Mouse (Mus musculus) midbrain, embryonic 12.5 days (tissue): ENCODE measurements around the gene Lzic. TPM values are rescaled to one million over a fixed set of nuclear protein-coding genes. Genes with fewer than 3 reads are reported as not detected.
"Not testable (repeated sequence)": the region's sequence is repeated elsewhere in the genome, so short reads cannot be mapped to it uniquely, and the experiment has no call there.

Experiments
- ATAC-seq: fragments of 200-750 bp; cut with Nextera tagmentation; 2 replicates; pipeline ENCODE4 v1.8.0; 2017; ENCODE audit warnings: low read depth, moderate TSS enrichment, moderate library complexity; ENCODE audit not compliant: low FRiP score
- H3K27ac ChIP-seq: fragments of 300-500 bp; sonication (generic); replicated peaks from 2 replicates; pipeline ENCODE4 v1.5.1; 2016; ENCODE audit warnings: mild to moderate bottlenecking
- H3K27me3 ChIP-seq: fragments of 300-500 bp; sonication (generic); 2 replicates; pipeline ENCODE4 v1.6.1; 2016; ENCODE audit warnings: mild to moderate bottlenecking
- H3K36me3 ChIP-seq: fragments of 300-500 bp; sonication (generic); 2 replicates; pipeline ENCODE4 v1.6.1; 2016
- H3K4me1 ChIP-seq: fragments of 300-500 bp; sonication (generic); 2 replicates; pipeline ENCODE4 v1.6.1; 2016
- H3K4me2 ChIP-seq: fragments of 300-500 bp; sonication (generic); replicated peaks from 2 replicates; pipeline ENCODE4 v1.6.1; 2016; ENCODE audit warnings: mild to moderate bottlenecking, moderate library complexity
- H3K4me3 ChIP-seq: fragments of 300-500 bp; sonication (generic); 2 replicates; pipeline ENCODE4 v1.5.1; 2016; ENCODE audit warnings: mild to moderate bottlenecking
- H3K9ac ChIP-seq: fragments of 300-500 bp; sonication (generic); replicated peaks from 2 replicates; pipeline ENCODE4 v1.6.1; 2016; ENCODE audit warnings: mild to moderate bottlenecking, moderate library complexity
- H3K9me3 ChIP-seq: fragments of 300-500 bp; sonication (generic); 2 replicates; pipeline ENCODE4 v1.6.1; 2016; ENCODE audit warnings: mild to moderate bottlenecking
- WGBS: fragments of 180-500 bp; shearing (Covaris S2); methylation state at CpG from one replicate; pipeline ENCODE4 v1.1.7; 2016; 5-methylcytosine and 5-hydroxymethylcytosine counted together
- polyA plus RNA-seq: library from polyadenylated mRNA; unstranded; fragments of >200 nt; fragmentation: Nextera tagmentation; extraction: Ambion mirVana; gene quantifications from 2 replicates; pipeline ENCODE4 v1.2.1, GENCODE M21; 2016

Gene Lzic
- polyA plus RNA-seq, 1 experiment from 2014 or later: 48.4 TPM

DNA sequence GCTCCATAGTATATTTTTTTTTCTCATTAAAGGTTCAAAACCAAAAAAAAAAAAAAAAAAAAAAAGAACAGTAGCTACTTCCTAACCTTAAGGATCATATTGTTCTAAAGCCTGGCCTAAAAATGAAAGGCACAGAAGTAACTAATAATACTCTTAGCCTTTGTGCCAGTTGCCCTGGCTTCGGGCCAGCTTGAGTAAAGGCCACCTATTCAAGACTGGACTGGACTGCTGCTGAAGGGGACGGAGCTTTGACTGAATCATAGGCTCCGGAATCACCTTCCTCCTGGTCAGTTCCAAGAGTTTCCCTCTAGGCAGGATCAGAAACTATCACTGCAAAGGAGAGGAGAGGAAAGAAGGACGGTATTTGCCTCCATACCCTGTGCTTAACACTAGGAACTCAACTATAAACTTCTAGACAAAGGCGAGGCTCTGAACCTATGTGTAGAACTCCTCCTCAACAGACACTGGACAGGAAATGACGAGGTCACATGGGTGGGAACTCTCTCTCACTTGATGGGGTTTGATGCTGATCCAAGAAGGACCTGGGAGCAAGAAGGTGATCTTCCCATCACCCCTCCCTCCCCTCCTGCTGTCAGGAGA lies 27.1 kb upstream of the Lzic start:
- Histone ChIP-seq H3K4me2 (no peak overlapping the region), H3K27me3 (no peaks in the 10 kb centered on the region), H3K9ac (no peak overlapping the region), H3K4me3 (no peak overlapping the region), H3K4me1 (0 out of 2 replicates have a peak, but pooled peaks cover 4% of the 10 kb centered on the region), H3K9me3 (no peaks in the 10 kb centered on the region), H3K27ac (no peak overlapping the region), H3K36me3 (no peaks in the 10 kb centered on the region)
- 76% methylated on average over 6 of the region's 6 CpGs for WGBS
- ATAC-seq: no peak

- 74% methylated on average over 5 of the region's 5 CpGs for WGBS
- H3K9ac ChIP-seq: no peak overlapping the region
- ATAC-seq: no peak
- H3K4me3 ChIP-seq: no peak overlapping the region
- H3K4me1 ChIP-seq: 0 out of 2 replicates have a peak, but pooled peaks cover 4% of the 10 kb centered on the region
- no peaks in the 10 kb centered on the region for H3K27me3 ChIP-seq
- no peaks in the 10 kb centered on the region for H3K9me3 ChIP-seq
- H3K27ac ChIP-seq: no peak overlapping the region
- H3K36me3 ChIP-seq: no peaks in the 10 kb centered on the region
- H3K4me2 ChIP-seq: no peak overlapping the region
Observed at GRCm38 (mm10) chr4:149458526-149458925, 26.5 kb upstream of the Lzic start.

- no peak overlapping the region for H3K4me3 ChIP-seq
- H3K27ac ChIP-seq: no peak overlapping the region
- WGBS: 93% methylated on average over 1 of the region's 1 CpGs
- no peak for ATAC-seq
- H3K27me3 ChIP-seq: no peaks in the 10 kb centered on the region
- no peaks in the 10 kb centered on the region for H3K36me3 ChIP-seq
- H3K9ac ChIP-seq: no peak overlapping the region
- H3K4me1 ChIP-seq: 0 out of 2 replicates have a peak, but pooled peaks cover 4% of the 10 kb centered on the region
- no peaks in the 10 kb centered on the region for H3K9me3 ChIP-seq
- H3K4me2 ChIP-seq: no peak overlapping the region
Observed at GRCm38 (mm10) chr4:149459425-149459824, 25.6 kb upstream of the Lzic start.

DNA sequence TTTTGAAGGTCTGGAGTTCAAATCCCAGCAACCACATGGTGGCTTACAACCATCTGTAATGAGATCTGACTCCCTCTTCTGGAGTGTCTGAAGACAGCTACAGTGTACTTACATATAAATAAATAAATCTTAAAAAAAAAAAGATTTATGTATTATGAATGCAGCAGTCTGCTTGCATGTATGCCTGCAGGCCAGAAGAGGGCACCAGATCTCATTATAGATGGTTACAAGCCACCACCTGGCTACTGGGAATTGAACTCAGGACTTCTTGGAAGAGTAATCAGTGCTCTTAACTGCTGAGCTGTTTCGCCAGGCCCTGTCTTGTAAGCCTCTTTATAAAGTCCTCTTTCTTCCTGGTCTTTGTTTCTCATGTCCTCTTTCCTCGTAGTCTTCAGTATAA lies 24.6 kb upstream of the Lzic start:
- not testable (repeated sequence) for H3K4me3 ChIP-seq, H3K9me3 ChIP-seq, ATAC-seq, H3K4me2 ChIP-seq, H3K9ac ChIP-seq, H3K27ac ChIP-seq, H3K27me3 ChIP-seq, H3K4me1 ChIP-seq, H3K36me3 ChIP-seq
- 92% methylated on average over 2 of the region's 2 CpGs for WGBS

DNA sequence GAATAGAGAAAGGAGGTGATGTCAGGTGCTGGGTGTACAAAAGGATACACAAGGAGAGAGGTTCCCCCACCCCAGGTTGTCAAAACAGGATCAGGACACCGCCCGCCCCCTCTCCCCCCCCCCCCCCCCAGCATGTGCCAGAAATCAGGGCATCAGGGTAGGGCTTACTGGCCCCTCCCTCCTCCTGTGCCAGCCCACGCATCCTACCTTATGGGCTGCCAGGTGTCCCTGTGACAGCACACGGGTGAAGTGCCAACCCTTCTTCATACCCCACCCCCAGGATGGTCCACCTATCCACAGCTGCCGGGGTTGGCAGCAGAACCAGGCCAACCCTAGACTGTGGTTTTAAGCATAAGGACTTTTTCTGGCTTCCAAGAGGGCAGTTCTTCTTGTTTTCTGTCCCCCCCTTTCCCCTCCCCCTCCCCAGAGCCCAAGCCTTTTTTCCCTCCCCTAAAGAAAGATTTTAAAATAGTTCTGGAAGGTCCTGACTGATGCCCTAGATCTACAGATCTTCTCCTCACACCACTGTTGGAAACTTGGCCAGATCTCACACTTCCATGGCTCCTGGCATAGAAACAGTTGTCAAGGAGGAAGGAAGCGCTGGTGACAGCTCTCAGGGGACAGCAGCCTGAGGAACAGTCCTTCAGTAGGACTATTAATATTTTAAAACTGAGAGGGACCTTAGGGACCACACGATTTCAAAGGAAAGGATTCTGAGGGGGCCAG lies 23.3 kb upstream of the Lzic start:
- Histone ChIP-seq H3K4me3 (no peak overlapping the region), H3K9me3 (no peaks in the 10 kb centered on the region), H3K27ac (no peak overlapping the region), H3K27me3 (no peaks in the 10 kb centered on the region), H3K4me1 (0 out of 2 replicates have a peak, but pooled peaks cover 4% of the 10 kb centered on the region), H3K36me3 (no peaks in the 10 kb centered on the region), H3K9ac (no peak overlapping the region), H3K4me2 (no peak overlapping the region)
- no peak for ATAC-seq
- WGBS: 77% methylated on average over 7 of the region's 7 CpGs

DNA sequence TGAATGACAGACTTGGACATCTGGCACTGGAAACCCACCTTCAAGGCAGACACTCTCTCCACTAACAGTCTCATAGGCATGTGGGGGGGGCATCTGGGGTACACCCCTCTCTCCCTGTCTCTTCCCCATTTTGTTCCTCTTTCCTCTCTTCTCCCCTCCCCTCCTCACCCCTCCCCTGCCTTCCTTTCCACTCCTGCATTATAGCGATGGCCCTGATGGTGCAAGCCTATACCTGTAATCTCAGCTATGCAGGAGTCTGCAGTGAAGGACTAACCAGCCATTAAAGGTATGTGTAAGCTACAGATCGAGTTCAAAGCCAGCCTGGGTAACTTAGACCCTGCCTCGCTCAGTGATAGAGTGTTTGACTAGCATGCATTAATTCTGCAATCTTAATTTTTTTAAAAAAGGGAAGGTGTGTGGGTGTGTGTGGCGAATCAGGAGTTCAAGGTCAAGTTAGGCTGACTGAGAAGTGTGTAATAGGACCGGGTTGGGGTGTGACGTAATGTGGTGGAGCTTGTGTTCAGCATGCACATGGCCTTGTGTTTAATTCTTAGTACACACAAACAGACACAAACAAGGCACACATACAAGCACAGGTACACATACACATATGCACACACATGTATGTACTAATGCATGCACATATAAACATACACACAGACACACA lies 22.6 kb upstream of the Lzic start:
- no peak overlapping the region for H3K27ac ChIP-seq
- WGBS: 77% methylated on average over 6 of the region's 6 CpGs
- H3K4me1 ChIP-seq: 0 out of 2 replicates have a peak, but pooled peaks cover 4% of the 10 kb centered on the region
- H3K9ac ChIP-seq: no peak overlapping the region
- no peaks in the 10 kb centered on the region for H3K36me3 ChIP-seq
- no peak overlapping the region for H3K4me3 ChIP-seq
- H3K9me3 ChIP-seq: no peaks in the 10 kb centered on the region
- no peak overlapping the region for H3K4me2 ChIP-seq
- no peak for ATAC-seq
- no peaks in the 10 kb centered on the region for H3K27me3 ChIP-seq

DNA sequence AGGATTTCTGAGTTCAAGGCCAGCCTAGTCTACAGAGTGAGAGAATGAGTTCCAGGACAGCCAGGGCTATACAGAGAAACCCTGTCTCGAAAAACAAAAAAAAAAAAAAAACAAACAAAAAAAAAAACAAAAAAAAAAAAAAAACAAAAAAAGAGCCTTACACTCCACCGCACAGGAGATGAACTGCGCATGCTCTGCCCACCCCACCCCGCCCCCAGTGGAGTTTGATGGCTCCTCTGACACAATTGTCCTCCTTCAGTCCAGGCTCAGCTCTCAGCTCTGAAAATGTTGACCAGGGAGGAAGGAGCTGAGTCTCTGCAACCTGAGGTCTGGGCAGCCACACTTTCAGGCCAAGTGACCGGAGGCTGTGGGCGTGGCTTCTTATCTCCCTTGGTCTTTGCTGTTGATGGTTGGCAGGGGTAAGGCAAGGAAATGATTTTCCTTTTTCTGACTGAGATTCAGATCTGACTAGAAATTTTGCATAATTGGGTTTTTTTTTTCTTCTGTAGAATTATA lies 21.5 kb upstream of the Lzic start:
- 72% methylated on average over 6 of the region's 6 CpGs for WGBS
- no peak overlapping the region for H3K9ac ChIP-seq
- no peaks in the 10 kb centered on the region for H3K27me3 ChIP-seq
- no peak overlapping the region for H3K4me2 ChIP-seq
- H3K4me1 ChIP-seq: 0 out of 2 replicates have a peak, but pooled peaks cover 4% of the 10 kb centered on the region
- ATAC-seq: no peak
- H3K36me3 ChIP-seq: peaks cover 6% of the 10 kb centered on the region; the same call in 1 of the 2 replicates
- no peak overlapping the region for H3K4me3 ChIP-seq
- H3K27ac ChIP-seq: no peak overlapping the region
- H3K9me3 ChIP-seq: no peaks in the 10 kb centered on the region

DNA sequence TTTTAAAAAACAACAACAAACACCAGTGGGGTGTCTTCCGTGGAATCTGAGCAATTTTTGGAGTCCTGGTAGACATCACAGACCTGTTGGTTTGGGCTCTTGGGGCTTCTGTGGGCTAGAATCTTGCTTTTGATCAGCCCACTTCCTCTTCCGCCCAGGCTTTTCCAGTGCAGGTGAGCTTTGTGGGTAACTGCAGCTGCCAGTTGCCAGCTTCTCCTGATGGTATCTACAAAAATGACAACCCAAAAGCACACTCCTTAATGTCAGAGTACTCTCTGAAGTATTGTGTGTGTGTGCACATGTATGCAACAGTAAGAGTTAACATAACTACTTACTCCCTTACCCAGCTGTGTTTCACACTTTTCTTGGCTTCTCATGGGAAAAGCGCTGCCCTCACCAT lies 15.5 kb upstream of the Lzic start:
- Histone ChIP-seq H3K4me2 (no peak overlapping the region), H3K27ac (no peak overlapping the region), H3K9ac (no peak overlapping the region), H3K4me1 (no peaks in the 10 kb centered on the region), H3K4me3 (no peak overlapping the region), H3K36me3 (peaks cover 32% of the 10 kb centered on the region), H3K27me3 (no peaks in the 10 kb centered on the region), H3K9me3 (no peaks in the 10 kb centered on the region)
- WGBS: 95% methylated on average over 3 of the region's 3 CpGs
- no peak for ATAC-seq

DNA sequence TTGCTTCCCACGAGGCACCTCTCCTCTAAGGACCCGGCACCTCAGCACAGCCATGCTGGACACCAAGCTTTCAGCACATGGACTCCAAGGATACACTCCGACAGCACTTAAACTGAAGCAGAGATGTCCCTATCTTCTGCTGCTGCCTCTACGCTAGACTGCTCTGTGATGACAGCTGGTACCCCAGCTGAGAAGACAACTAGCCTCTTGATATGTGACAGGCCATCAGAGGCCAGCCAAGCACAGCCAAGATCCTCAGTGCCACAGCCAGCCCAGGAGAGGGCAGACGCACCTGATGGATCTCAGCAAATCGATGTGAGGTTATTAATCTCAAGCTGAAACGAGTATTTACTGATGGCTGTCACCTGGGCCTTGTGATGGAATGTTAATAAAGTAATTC lies 9.9 kb upstream of the Lzic start:
- H3K9ac ChIP-seq: no peak overlapping the region
- ATAC-seq: no peak
- H3K9me3 ChIP-seq: no peaks in the 10 kb centered on the region
- H3K27me3 ChIP-seq: no peaks in the 10 kb centered on the region; the same call in 1 of the 2 replicates
- H3K4me2 ChIP-seq: no peak overlapping the region
- H3K4me3 ChIP-seq: no peak overlapping the region
- H3K36me3 ChIP-seq: peaks cover 14% of the 10 kb centered on the region
- no peaks in the 10 kb centered on the region for H3K4me1 ChIP-seq
- no peak overlapping the region for H3K27ac ChIP-seq
- WGBS: 85% methylated on average over 7 of the region's 7 CpGs

DNA sequence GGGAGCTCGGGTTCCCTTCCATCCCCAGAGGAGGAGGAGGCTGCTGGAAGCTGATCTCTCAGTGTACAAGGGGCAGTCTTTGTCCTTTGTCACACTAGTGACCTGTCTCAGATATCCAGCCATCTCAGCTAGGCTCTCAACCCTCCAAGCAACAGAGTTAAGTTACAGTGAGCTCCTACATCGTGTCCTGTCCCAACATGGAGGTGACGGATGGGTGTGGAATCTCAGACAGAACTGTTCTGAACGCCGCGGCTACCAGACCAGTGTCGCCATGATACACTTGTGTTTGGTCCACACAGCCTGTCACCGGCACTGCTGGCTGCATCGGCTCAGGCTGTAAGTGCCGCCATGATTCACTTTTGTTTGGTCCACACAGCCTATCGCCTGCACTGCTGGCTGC lies 8.0 kb upstream of the Lzic start, which contains the start of gene Tmem274:
Gene Tmem274, plus strand, starts transcription at position 301 of the 400 bp plus-strand sequence.
- no peak for ATAC-seq
- no peak within 1 kb of the TSS for H3K27ac ChIP-seq

DNA sequence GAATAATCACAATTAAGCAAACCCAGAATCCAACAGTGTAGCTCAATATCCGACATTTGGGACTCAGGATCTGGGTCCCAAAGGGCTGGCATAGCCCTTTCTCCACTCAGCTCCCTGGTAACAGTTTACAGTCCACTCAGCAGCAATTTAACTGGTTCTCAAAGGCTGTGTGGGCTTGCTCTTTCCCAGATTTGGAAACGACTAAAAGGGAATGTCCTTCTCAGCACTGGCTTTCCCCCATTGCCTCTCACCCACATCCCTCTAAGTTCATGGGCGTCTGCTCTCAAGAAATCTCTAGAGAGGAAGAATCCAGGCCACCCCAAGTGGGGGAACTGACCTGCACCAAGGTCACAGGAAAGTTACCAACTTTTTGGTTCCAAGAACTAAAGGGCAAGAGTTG lies 463 bp upstream of the Lzic start:
- Histone ChIP-seq H3K27me3 (no peaks in the 10 kb centered on the region), H3K9ac (peak overlapping the region; percentile 77), H3K36me3 (peaks cover 30% of the 10 kb centered on the region), H3K27ac (peak overlapping the region; percentile 63), H3K4me1 (peaks cover 16% of the 10 kb centered on the region), H3K9me3 (no peaks in the 10 kb centered on the region), H3K4me3 (peak overlapping the region; percentile 87), H3K4me2 (peak overlapping the region; percentile 85)
- 59% methylated on average over 3 of the region's 3 CpGs for WGBS
- ATAC-seq: no peak

More for the DNA sequence above, 8.0 kb upstream of the Lzic start, which contains the start of gene Tmem274:
- H3K4me2 ChIP-seq: no peak within 1 kb of the TSS
- H3K9me3 ChIP-seq: no peaks in the 10 kb centered on the region
- H3K27me3 ChIP-seq: no peaks in the 10 kb centered on the region; the same call in 1 of the 2 replicates
- no peak within 1 kb of the TSS for H3K9ac ChIP-seq
- WGBS: 92% methylated on average over 11 of the region's 11 CpGs
- no peaks in the 10 kb centered on the region for H3K4me1 ChIP-seq
- no peak within 1 kb of the TSS for H3K4me3 ChIP-seq
- H3K36me3 ChIP-seq: peaks cover 12% of the 10 kb centered on the region

DNA sequence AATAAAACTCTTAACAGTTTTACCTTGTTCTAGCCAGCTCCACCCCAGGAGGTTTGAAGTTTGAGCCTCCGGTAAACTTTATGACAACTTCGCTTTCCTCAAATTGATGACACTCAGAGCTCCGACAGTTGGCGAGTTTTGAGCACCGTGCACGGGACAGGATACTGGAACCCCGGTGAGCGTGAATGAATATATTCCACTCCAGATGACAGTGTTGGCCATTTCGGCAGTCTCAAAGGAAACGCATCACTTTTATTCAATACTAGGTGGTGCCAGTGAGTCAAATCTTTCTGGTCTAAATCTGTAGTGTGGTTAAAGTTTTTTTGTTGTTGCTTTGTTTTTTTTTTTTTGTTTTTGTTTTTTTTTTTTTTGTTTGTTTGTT lies 787 bp downstream of the Lzic start:
- peak overlapping the region; percentile 63; the same call in 1 of the 2 replicates for H3K27ac ChIP-seq
- H3K9ac ChIP-seq: peak overlapping the region; percentile 77
- under 1% methylated on average over 10 of the region's 10 CpGs for WGBS
- peak overlapping the region; percentile 87 for H3K4me3 ChIP-seq
- H3K4me2 ChIP-seq: peak overlapping the region; percentile 85
- H3K27me3 ChIP-seq: no peaks in the 10 kb centered on the region
- peaks cover 16% of the 10 kb centered on the region for H3K4me1 ChIP-seq
- no peaks in the 10 kb centered on the region for H3K9me3 ChIP-seq
- no peak for ATAC-seq
- H3K36me3 ChIP-seq: peaks cover 40% of the 10 kb centered on the region
